Mouse (Mus musculus): ENCODE data around the gene Zfp37. TPM values are rescaled to one million over a fixed set of nuclear protein-coding genes. Genes with fewer than 3 reads are reported as not detected.

Zfp37 gene
- polyA plus RNA-seq, 1 experiment from 2014 or later, result 39.2 TPM

GRCm38 (mm10) chr4:62240586-62240985, 9.7 kb upstream of the Zfp37 start:
- Histone ChIP-seq H3K4me2 (ENCODE audit: low read length) (no peak overlapping the region), H3K9ac (replicated peaks; ENCODE audit: low read length) (no peak overlapping the region), H3K36me3 (ENCODE audit: control insufficient read depth, insufficient read depth, low read length) (no peaks in the 10 kb centered on the region), H3K27ac (replicated peaks; ENCODE audit: low read depth, low read length) (no peak overlapping the region), H3K27me3 (ENCODE audit: control insufficient read depth, insufficient read depth, low read length) (no peaks in the 10 kb centered on the region), H3K4me1 (ENCODE audit: control insufficient read depth, insufficient read depth, low read length) (no peaks in the 10 kb centered on the region), H3K9me3 (ENCODE audit: control insufficient read depth, low read length) (no peaks in the 10 kb centered on the region), H3K4me3 (replicated peaks; ENCODE audit: low read depth, low read length) (no peak overlapping the region)
- no peak for DNase-seq
- no peak for ATAC-seq (ENCODE audit: low FRiP score, low TSS enrichment)
- 58% methylated on average over 6 of the region's 6 CpGs for WGBS

DNA sequence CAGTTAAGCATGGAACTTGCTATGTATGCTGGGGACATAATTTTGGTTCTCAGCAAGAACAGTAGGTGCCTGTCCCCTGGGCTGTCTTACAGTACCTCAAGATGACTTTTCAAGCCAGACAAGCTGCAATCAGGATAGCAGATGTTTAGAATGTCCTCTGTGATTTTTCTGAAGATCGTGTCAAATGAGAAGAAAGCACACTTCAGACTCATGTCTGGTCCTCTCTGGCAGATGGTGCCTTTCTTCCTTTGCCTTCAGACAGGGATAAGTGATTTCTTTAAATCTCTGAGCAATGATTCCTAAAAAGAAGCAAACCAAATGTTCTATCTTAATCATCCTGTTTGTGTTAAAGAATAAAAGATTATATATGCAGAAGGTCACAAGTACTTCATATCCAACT, 694 bp downstream of the Zfp37 start:
- no peaks in the 10 kb centered on the region for H3K9me3 ChIP-seq (ENCODE audit: control insufficient read depth, low read length)
- DNase-seq, result no peak
- no peaks in the 10 kb centered on the region for H3K4me1 ChIP-seq (ENCODE audit: control insufficient read depth, insufficient read depth, low read length)
- ATAC-seq (ENCODE audit: low FRiP score, low TSS enrichment), result no peak
- no peaks in the 10 kb centered on the region for H3K36me3 ChIP-seq (ENCODE audit: control insufficient read depth, insufficient read depth, low read length)
- no peak overlapping the region for H3K9ac ChIP-seq (replicated peaks; ENCODE audit: low read length)
- H3K27ac ChIP-seq (replicated peaks; ENCODE audit: low read depth, low read length), result no peak overlapping the region
- H3K27me3 ChIP-seq (ENCODE audit: control insufficient read depth, insufficient read depth, low read length), result no peaks in the 10 kb centered on the region
- 71% methylated on average over 1 of the region's 1 CpGs for WGBS
- no peak overlapping the region for H3K4me2 ChIP-seq (ENCODE audit: low read length)
- H3K4me3 ChIP-seq (replicated peaks; ENCODE audit: low read depth, low read length), result no peak overlapping the region

- no peak for ATAC-seq (ENCODE audit: low FRiP score, low TSS enrichment)
- 93% methylated on average over 7 of the region's 7 CpGs for WGBS
These were observed 1.4 kb downstream of the Zfp37 start for GRCm38 (mm10) chr4:62229448-62229847.

GRCm38 (mm10) chr4:62228391-62228790, 2.5 kb downstream of the Zfp37 start:
- ATAC-seq (ENCODE audit: low FRiP score, low TSS enrichment) (no peak; the same call in 1 of the 2 replicates), DNase-seq (peak; percentile 75)
- no peak overlapping the region for H3K4me3 ChIP-seq (replicated peaks; ENCODE audit: low read depth, low read length)
- H3K4me1 ChIP-seq (ENCODE audit: control insufficient read depth, insufficient read depth, low read length), result no peaks in the 10 kb centered on the region
- WGBS, result 43% methylated on average over 10 of the region's 10 CpGs
- H3K9me3 ChIP-seq (ENCODE audit: control insufficient read depth, low read length), result no peaks in the 10 kb centered on the region
- no peaks in the 10 kb centered on the region for H3K27me3 ChIP-seq (ENCODE audit: control insufficient read depth, insufficient read depth, low read length)
- H3K4me2 ChIP-seq (ENCODE audit: low read length), result no peak overlapping the region
- H3K9ac ChIP-seq (replicated peaks; ENCODE audit: low read length), result no peak overlapping the region
- no peak overlapping the region for H3K27ac ChIP-seq (replicated peaks; ENCODE audit: low read depth, low read length)
- no peaks in the 10 kb centered on the region for H3K36me3 ChIP-seq (ENCODE audit: control insufficient read depth, insufficient read depth, low read length)

More at GRCm38 (mm10) chr4:62229448-62229847, 1.4 kb downstream of the Zfp37 start:
- H3K27ac ChIP-seq (replicated peaks; ENCODE audit: low read depth, low read length), result no peak overlapping the region
- no peak overlapping the region for H3K4me2 ChIP-seq (ENCODE audit: low read length)
- H3K36me3 ChIP-seq (ENCODE audit: control insufficient read depth, insufficient read depth, low read length), result no peaks in the 10 kb centered on the region
- no peaks in the 10 kb centered on the region for H3K9me3 ChIP-seq (ENCODE audit: control insufficient read depth, low read length)
- H3K4me3 ChIP-seq (replicated peaks; ENCODE audit: low read depth, low read length), result no peak overlapping the region
- H3K9ac ChIP-seq (replicated peaks; ENCODE audit: low read length), result no peak overlapping the region
- no peaks in the 10 kb centered on the region for H3K27me3 ChIP-seq (ENCODE audit: control insufficient read depth, insufficient read depth, low read length)
- H3K4me1 ChIP-seq (ENCODE audit: control insufficient read depth, insufficient read depth, low read length), result no peaks in the 10 kb centered on the region
- no peak for DNase-seq

- Histone ChIP-seq H3K36me3 (ENCODE audit: control insufficient read depth, insufficient read depth, low read length) (no peaks in the 10 kb centered on the region), H3K4me3 (replicated peaks; ENCODE audit: low read depth, low read length) (no peak overlapping the region), H3K27ac (replicated peaks; ENCODE audit: low read depth, low read length) (no peak overlapping the region), H3K4me2 (ENCODE audit: low read length) (no peak overlapping the region), H3K4me1 (ENCODE audit: control insufficient read depth, insufficient read depth, low read length) (no peaks in the 10 kb centered on the region), H3K27me3 (ENCODE audit: control insufficient read depth, insufficient read depth, low read length) (no peaks in the 10 kb centered on the region), H3K9ac (replicated peaks; ENCODE audit: low read length) (no peak overlapping the region), H3K9me3 (ENCODE audit: control insufficient read depth, low read length) (no peaks in the 10 kb centered on the region)
- no peak for DNase-seq
- WGBS, result 83% methylated on average over 2 of the region's 2 CpGs
- no peak for ATAC-seq (ENCODE audit: low FRiP score, low TSS enrichment)
These were observed 17.4 kb downstream of the Zfp37 start for GRCm38 (mm10) chr4:62213490-62213889.

- WGBS, result 41% methylated on average over 4 of the region's 4 CpGs
- no peak for DNase-seq
- Histone ChIP-seq H3K36me3 (ENCODE audit: control insufficient read depth, insufficient read depth, low read length) (peaks cover 6% of the 10 kb centered on the region; the same call in 1 of the 2 replicates), H3K4me3 (replicated peaks; ENCODE audit: low read depth, low read length) (no peak overlapping the region), H3K4me1 (ENCODE audit: control insufficient read depth, insufficient read depth, low read length) (peaks cover 5% of the 10 kb centered on the region; the same call in 1 of the 2 replicates), H3K9me3 (ENCODE audit: control insufficient read depth, low read length) (no peaks in the 10 kb centered on the region), H3K27ac (replicated peaks; ENCODE audit: low read depth, low read length) (no peak overlapping the region), H3K27me3 (ENCODE audit: control insufficient read depth, insufficient read depth, low read length) (no peaks in the 10 kb centered on the region), H3K4me2 (ENCODE audit: low read length) (no peak overlapping the region), H3K9ac (replicated peaks; ENCODE audit: low read length) (no peak overlapping the region)
- ATAC-seq (ENCODE audit: low FRiP score, low TSS enrichment), result no peak
These were observed 20.8 kb downstream of the Zfp37 start for GRCm38 (mm10) chr4:62210035-62210434.

DNA sequence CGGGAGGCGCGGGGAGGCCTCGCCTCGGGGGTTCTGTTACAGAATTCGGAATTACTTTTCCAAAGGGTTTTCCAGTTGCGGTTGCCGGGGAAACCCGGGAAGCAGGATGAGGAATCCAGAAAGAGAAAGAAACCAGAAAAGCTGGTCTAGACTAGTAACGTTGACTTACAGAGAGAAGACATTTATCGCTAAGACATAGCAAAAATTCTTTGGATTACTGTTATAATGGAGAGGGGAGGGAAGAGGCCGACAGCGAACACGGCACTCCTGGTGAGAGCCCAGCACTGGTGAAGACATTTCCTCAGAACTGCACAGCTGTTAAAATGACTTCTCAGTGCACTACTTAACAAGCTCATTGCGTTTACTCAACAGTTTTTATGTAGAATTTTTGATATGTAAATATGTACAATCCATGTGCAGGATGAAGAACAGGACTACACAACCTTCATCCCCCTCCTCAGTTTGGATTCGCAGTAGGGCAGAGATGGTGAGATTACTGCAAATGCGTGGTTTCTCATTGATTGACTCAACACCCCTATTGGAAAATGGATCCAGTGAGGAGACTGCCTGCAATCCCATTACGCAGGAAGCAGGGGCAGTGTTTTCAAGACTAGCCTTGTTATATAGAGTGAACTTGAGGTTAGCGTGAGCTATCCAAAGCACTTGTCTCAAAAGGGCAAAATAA, 22.0 kb downstream of the Zfp37 start:
- DNase-seq, result peak; percentile 56
- peaks cover 12% of the 10 kb centered on the region for H3K36me3 ChIP-seq (ENCODE audit: control insufficient read depth, insufficient read depth, low read length)
- peak; percentile 28 for ATAC-seq (ENCODE audit: low FRiP score, low TSS enrichment)
- 4% methylated on average over 19 of the region's 19 CpGs for WGBS
- peak overlapping the region; percentile 70 for H3K9ac ChIP-seq (replicated peaks; ENCODE audit: low read length)
- peaks cover 5% of the 10 kb centered on the region; the same call in 1 of the 2 replicates for H3K4me1 ChIP-seq (ENCODE audit: control insufficient read depth, insufficient read depth, low read length)
- peak overlapping the region; percentile 92 for H3K27ac ChIP-seq (replicated peaks; ENCODE audit: low read depth, low read length)
- peak overlapping the region; percentile 52 for H3K4me2 ChIP-seq (ENCODE audit: low read length)
- no peaks in the 10 kb centered on the region for H3K27me3 ChIP-seq (ENCODE audit: control insufficient read depth, insufficient read depth, low read length)
- H3K4me3 ChIP-seq (replicated peaks; ENCODE audit: low read depth, low read length), result peak overlapping the region; percentile 53
- H3K9me3 ChIP-seq (ENCODE audit: control insufficient read depth, low read length), result no peaks in the 10 kb centered on the region

- H3K27ac ChIP-seq (replicated peaks; ENCODE audit: low read depth, low read length), result peak overlapping the region; percentile 92
- peak; percentile 97 for ATAC-seq (ENCODE audit: low FRiP score, low TSS enrichment)
- peak overlapping the region; percentile 70 for H3K9ac ChIP-seq (replicated peaks; ENCODE audit: low read length)
- H3K27me3 ChIP-seq (ENCODE audit: control insufficient read depth, insufficient read depth, low read length), result no peaks in the 10 kb centered on the region
- DNase-seq, result peak; percentile 94
- peaks cover 19% of the 10 kb centered on the region for H3K36me3 ChIP-seq (ENCODE audit: control insufficient read depth, insufficient read depth, low read length)
- no peaks in the 10 kb centered on the region for H3K9me3 ChIP-seq (ENCODE audit: control insufficient read depth, low read length)
- peak overlapping the region; percentile 52 for H3K4me2 ChIP-seq (ENCODE audit: low read length)
- H3K4me3 ChIP-seq (replicated peaks; ENCODE audit: low read depth, low read length), result peak overlapping the region; percentile 53
- WGBS, result under 1% methylated on average over 45 of the region's 45 CpGs
- peaks cover 5% of the 10 kb centered on the region; the same call in 1 of the 2 replicates for H3K4me1 ChIP-seq (ENCODE audit: control insufficient read depth, insufficient read depth, low read length)
These were observed 22.8 kb downstream of the Zfp37 start for GRCm38 (mm10) chr4:62207851-62208695.

Data from midbrain, embryonic 14.5 days (tissue).